Mouse (Mus musculus) A20 (cell line): ENCODE results near the gene Stk38l.
"Not testable (repeated sequence)": the region's sequence is repeated elsewhere in the genome, so short reads cannot be mapped to it uniquely, and the experiment has no call there.

Experiments used
- DNase-seq: peaks from one replicate; pipeline ENCODE4 v3.0.0-alpha.2; 2011; ENCODE audit warnings: low read depth, low spot score

The Stk38l gene

GRCm38 (mm10) chr6:146770005-146770745 lies 45.4 kb downstream of the Stk38l start:
- DNase-seq: no peak

DNA sequence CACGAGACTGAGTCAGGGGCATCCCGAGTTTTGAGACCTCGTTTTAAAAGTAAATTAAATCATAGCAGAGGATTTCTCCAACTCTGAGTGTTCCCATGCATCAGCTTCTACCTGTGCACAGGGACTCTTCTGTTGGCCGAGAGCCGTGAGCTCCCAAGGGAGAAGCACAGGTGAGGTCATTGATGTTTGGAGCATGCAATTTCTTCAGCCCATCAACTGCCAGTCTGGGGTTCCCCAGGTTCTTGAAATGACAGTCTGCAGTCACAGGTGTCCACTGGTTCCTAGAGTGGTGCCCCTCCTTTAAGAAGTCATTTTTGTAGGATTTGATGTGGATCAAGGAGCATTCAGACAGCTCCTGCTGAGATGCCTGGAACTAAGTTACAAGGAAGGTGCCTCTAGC lies 46.0 kb downstream of the Stk38l start:
- no peak for DNase-seq

- DNase-seq: not testable (repeated sequence)
These were observed 51.1 kb downstream of the Stk38l start for GRCm38 (mm10) chr6:146775864-146776263.

- DNase-seq: no peak
These were observed 52.0 kb downstream of the Stk38l start for GRCm38 (mm10) chr6:146776610-146777389.

- DNase-seq: no peak
These were observed 53.3 kb downstream of the Stk38l start for GRCm38 (mm10) chr6:146778055-146778454.

GRCm38 (mm10) chr6:146781566-146781965 lies 56.8 kb downstream of the Stk38l start:
- DNase-seq: no peak

DNA sequence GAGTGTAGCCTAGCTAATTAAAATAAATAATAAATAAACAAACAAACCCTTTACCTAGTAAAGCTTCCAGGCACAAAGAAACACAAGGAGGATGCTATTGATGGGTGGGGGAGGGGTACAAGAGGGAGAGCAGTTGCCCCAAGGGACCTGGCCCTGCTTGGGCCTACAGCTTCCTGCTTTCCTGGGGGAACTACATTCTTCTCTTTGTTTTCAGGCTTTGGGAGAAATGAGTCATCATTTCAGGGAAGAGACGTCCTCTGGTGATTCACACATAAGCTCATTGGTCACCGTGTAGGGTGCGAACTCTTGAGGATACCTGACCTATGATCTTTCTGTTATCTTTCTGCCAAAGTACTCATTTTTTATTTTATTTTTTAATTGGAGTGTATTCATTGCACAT lies 68.7 kb downstream of the Stk38l start:
- DNase-seq: peak; percentile 27

DNA sequence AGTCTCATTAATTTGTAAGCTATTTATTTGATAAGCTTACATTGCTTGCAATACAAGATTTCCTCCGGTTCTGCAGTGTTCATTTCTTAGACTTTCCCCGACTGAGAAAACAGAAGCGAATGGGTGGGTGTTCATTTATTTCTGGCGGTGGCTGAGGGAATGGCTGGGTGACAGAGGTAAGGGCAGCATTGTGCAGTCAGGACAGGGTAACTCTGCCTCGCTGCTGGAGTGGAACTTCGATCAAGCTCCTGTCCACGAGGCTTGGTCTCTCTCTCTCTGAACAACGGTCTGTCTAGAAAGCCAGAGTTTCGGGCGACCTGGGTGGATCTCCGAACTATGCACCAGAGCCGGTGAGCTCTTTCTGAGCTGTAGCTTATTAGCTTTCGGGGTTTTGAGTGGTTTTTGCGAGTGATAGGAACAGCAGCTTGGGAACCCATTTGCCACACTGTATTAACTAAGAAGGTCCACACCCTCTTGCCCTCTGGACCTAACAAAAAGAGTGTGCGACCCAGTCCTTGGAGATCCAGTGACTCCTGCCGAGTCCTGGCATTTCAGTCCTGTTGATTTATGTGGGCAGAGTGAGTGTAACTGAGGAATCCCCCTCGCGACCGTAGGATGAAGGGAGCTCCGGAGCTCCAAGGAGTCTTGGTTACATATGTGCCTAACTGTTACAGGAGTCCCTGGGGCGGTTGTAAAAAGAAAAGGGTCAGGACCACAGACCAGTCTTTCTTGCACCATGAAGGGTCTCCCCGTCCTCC lies 70.5 kb downstream of the Stk38l start:
- peak; percentile 40 for DNase-seq

- peak; percentile 66 for DNase-seq
These were observed 71.2 kb downstream of the Stk38l start, which contains the start of gene Arntl2 for GRCm38 (mm10) chr6:146795924-146796545. Arntl2 (plus strand) TSS chr6:146796055.

GRCm38 (mm10) chr6:146797446-146797845 lies 72.7 kb downstream of the Stk38l start:
- no peak for DNase-seq

- DNase-seq: no peak
These were observed 85.2 kb downstream of the Stk38l start for GRCm38 (mm10) chr6:146809991-146810390.

GRCm38 (mm10) chr6:146813007-146813406 lies 88.2 kb downstream of the Stk38l start:
- no peak for DNase-seq

- DNase-seq: peak; percentile 96
These were observed 95.6 kb downstream of the Stk38l start for GRCm38 (mm10) chr6:146820177-146820965.

- DNase-seq: no peak
These were observed 97.2 kb downstream of the Stk38l start for GRCm38 (mm10) chr6:146821958-146822357.

GRCm38 (mm10) chr6:146824727-146825486 lies 100.1 kb downstream of the Stk38l start:
- DNase-seq: peak; percentile 57

- DNase-seq: no peak
These were observed 100.6 kb downstream of the Stk38l start for GRCm38 (mm10) chr6:146825487-146825773.
